Mouse (Mus musculus) forebrain, embryonic 16.5 days (tissue): ENCODE data around the gene Tyw5. TPM values are rescaled to one million over a fixed set of nuclear protein-coding genes. Genes with fewer than 3 reads are reported as not detected.
A peak's percentile ranks its signal among the peaks of the same experiment; 100 is the strongest.

Experiments used
- ATAC-seq: fragments of 200-750 bp; cut with Nextera tagmentation; 2 replicates; pipeline ENCODE4 v1.8.0; 2017; ENCODE audit warnings: mild to moderate bottlenecking, moderate library complexity
- H3K27ac ChIP-seq: fragments of 300-500 bp; sonication (generic); 2 replicates; pipeline ENCODE4 v1.5.1; 2014; ENCODE audit warnings: low read length, control low read depth
- H3K27me3 ChIP-seq: fragments of 300-500 bp; sonication (generic); replicated peaks from 2 replicates; pipeline ENCODE4 v1.6.1; 2014; ENCODE audit warnings: low read length; ENCODE audit not compliant: control insufficient read depth, insufficient read depth
- H3K36me3 ChIP-seq: fragments of 300-500 bp; sonication (generic); 2 replicates; pipeline ENCODE4 v1.6.1; 2014; ENCODE audit not compliant: control insufficient read depth, insufficient read depth
- H3K4me1 ChIP-seq: fragments of 300-500 bp; sonication (generic); replicated peaks from 2 replicates; pipeline ENCODE4 v1.6.1; 2014; ENCODE audit warnings: low read length; ENCODE audit not compliant: control insufficient read depth, insufficient read depth
- H3K4me2 ChIP-seq: fragments of 300-500 bp; sonication (generic); 2 replicates; pipeline ENCODE4 v1.6.1; 2014; ENCODE audit warnings: mild to moderate bottlenecking, low read length, control low read depth
- H3K4me3 ChIP-seq: fragments of 300-500 bp; sonication (generic); replicated peaks from 2 replicates; pipeline ENCODE4 v1.5.1; 2014; ENCODE audit warnings: mild to moderate bottlenecking, low read length, control low read depth
- H3K9ac ChIP-seq: fragments of 300-500 bp; sonication (generic); replicated peaks from 2 replicates; pipeline ENCODE4 v1.6.1; 2014; ENCODE audit warnings: low read depth, low read length, control low read depth
- H3K9me3 ChIP-seq: fragments of 300-500 bp; sonication (generic); 2 replicates; pipeline ENCODE4 v1.6.1; 2016; ENCODE audit warnings: low read length; ENCODE audit not compliant: control insufficient read depth
- WGBS: fragments of 180-500 bp; shearing (Covaris S2); extraction: QIAGEN DNeasy Blood & Tissue Kit; methylation state at CpG from one replicate; pipeline ENCODE4 v1.1.7; 2014; 5-methylcytosine and 5-hydroxymethylcytosine counted together
- polyA plus RNA-seq: library from polyadenylated mRNA; unstranded; fragments of >200 nt; fragmentation: Nextera tagmentation; extraction: Ambion mirVana; gene quantifications from 2 replicates; pipeline ENCODE4 v1.2.1, GENCODE M21; 2015

Tyw5 gene
- polyA plus RNA-seq, 1 experiment from 2014 or later, result 25.4 TPM

GRCm38 (mm10) chr1:57428368-57429308 is 21.7 kb upstream of the Tyw5 start:
- ATAC-seq, result peak; percentile 95
- no peaks in the 10 kb centered on the region for H3K36me3 ChIP-seq
- peak overlapping the region; percentile 37 for H3K4me3 ChIP-seq
- H3K9me3 ChIP-seq, result no peaks in the 10 kb centered on the region
- H3K27me3 ChIP-seq, result no peaks in the 10 kb centered on the region
- peak overlapping the region; percentile 61 for H3K4me2 ChIP-seq
- H3K9ac ChIP-seq, result peak overlapping the region; percentile 62
- H3K27ac ChIP-seq, result peak overlapping the region; percentile 39
- WGBS, result 27% methylated on average over 16 of the region's 16 CpGs
- peaks cover 18% of the 10 kb centered on the region for H3K4me1 ChIP-seq

DNA sequence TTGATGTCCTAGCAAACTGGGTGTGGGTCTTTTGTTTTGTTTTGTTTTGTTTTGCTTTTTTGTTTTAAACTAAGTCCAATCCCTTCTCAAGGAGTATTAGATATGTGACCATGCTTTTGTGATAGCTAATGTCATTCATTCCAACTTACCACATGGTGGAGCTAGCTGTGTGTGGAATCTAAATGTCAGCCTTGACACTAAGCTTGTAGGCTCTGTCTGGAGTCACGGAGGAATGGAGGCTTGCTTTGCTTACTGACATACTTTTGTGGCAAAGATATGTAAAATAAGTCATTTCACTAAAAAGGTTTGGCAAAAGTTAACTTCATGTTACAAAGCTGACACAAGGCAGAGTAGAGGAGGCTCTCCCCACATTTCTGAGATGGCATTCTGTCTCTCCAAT is 16.8 kb upstream of the Tyw5 start:
- peak; percentile 65; the same call in 1 of the 2 replicates for ATAC-seq

GRCm38 (mm10) chr1:57413397-57413796 is 6.5 kb upstream of the Tyw5 start:
- Histone ChIP-seq H3K4me1 (peaks cover 6% of the 10 kb centered on the region), H3K9me3 (peaks cover 2% of the 10 kb centered on the region; the same call in 1 of the 2 replicates), H3K4me2 (no peak overlapping the region), H3K36me3 (peaks cover 25% of the 10 kb centered on the region), H3K27me3 (no peaks in the 10 kb centered on the region), H3K4me3 (no peak overlapping the region), H3K9ac (no peak overlapping the region), H3K27ac (no peak overlapping the region)
- ATAC-seq, result no peak
- 82% methylated on average over 2 of the region's 2 CpGs for whole genome bisulfite sequencing

More for the DNA sequence above, 16.8 kb upstream of the Tyw5 start:
- Histone ChIP-seq H3K4me3 (no peak overlapping the region), H3K36me3 (no peaks in the 10 kb centered on the region), H3K27ac (no peak overlapping the region), H3K9me3 (no peaks in the 10 kb centered on the region), H3K4me2 (no peak overlapping the region), H3K4me1 (peaks cover 6% of the 10 kb centered on the region; the same call in 1 of the 2 replicates), H3K9ac (no peak overlapping the region), H3K27me3 (no peaks in the 10 kb centered on the region)
- 0% methylated on average over 1 of the region's 1 CpGs for WGBS

DNA sequence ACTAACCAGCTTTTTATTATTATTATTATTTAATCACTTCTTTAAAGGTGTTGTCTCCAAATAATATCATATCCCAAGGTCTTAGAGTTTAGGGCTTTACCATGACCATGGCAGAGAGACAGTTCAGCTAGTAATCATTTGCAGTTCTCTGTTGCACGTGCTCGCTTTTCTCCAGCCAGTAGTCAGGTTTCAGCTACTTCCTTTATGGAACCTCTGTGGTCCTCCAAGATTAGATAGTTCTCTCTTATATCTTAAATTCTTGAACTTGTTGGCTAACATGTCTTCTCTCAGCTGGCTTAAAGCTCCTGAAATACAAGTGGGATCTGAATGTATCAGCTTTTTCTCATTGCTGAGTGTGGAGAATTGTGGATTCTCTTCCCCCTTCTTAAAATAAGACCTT is 2.1 kb upstream of the Tyw5 start:
- WGBS, result 97% methylated on average over 2 of the region's 2 CpGs
- H3K4me2 ChIP-seq, result no peak overlapping the region
- no peak overlapping the region for H3K9ac ChIP-seq
- peaks cover 10% of the 10 kb centered on the region; the same call in 1 of the 2 replicates for H3K36me3 ChIP-seq
- ATAC-seq, result no peak
- H3K9me3 ChIP-seq, result no peaks in the 10 kb centered on the region
- no peak overlapping the region for H3K27ac ChIP-seq
- no peak overlapping the region for H3K4me3 ChIP-seq
- no peaks in the 10 kb centered on the region for H3K27me3 ChIP-seq
- peaks cover 22% of the 10 kb centered on the region for H3K4me1 ChIP-seq

GRCm38 (mm10) chr1:57402116-57402515 is 4.8 kb downstream of the Tyw5 start:
- WGBS, result 78% methylated on average over 5 of the region's 5 CpGs
- peaks cover 6% of the 10 kb centered on the region; the same call in 1 of the 2 replicates for H3K36me3 ChIP-seq
- ATAC-seq, result no peak
- no peak overlapping the region for H3K4me2 ChIP-seq
- no peak overlapping the region for H3K9ac ChIP-seq
- H3K4me3 ChIP-seq, result no peak overlapping the region
- H3K27ac ChIP-seq, result no peak overlapping the region
- no peaks in the 10 kb centered on the region for H3K27me3 ChIP-seq
- H3K9me3 ChIP-seq, result no peaks in the 10 kb centered on the region
- peaks cover 5% of the 10 kb centered on the region for H3K4me1 ChIP-seq

DNA sequence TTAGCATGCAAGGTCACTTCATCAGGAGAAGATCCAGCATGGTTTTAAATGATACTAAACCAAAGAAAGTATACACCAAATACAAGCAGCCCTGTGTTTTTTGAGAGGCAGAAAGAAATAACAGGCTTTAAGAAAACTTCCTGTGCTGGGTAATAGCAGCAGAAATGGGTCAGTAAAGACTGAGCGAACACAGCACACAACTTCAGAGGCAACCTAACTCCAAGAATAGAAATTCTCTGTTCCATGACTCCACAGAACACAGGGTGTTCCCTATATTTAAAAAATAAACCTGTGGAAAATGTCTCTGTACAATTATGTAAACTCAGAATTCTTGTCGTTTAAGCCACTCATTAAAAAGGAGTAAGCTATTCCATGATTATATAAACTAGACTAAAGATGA is 6.0 kb downstream of the Tyw5 start:
- H3K4me1 ChIP-seq, result peaks cover 5% of the 10 kb centered on the region
- H3K36me3 ChIP-seq, result peaks cover 6% of the 10 kb centered on the region; the same call in 1 of the 2 replicates
- 96% methylated on average over 2 of the region's 2 CpGs for WGBS
- no peak overlapping the region for H3K9ac ChIP-seq
- no peaks in the 10 kb centered on the region for H3K9me3 ChIP-seq
- H3K27ac ChIP-seq, result no peak overlapping the region
- H3K4me2 ChIP-seq, result no peak overlapping the region
- no peaks in the 10 kb centered on the region for H3K27me3 ChIP-seq
- no peak for ATAC-seq
- no peak overlapping the region for H3K4me3 ChIP-seq

GRCm38 (mm10) chr1:57400321-57400720 is 6.6 kb downstream of the Tyw5 start:
- 86% methylated on average over 2 of the region's 2 CpGs for WGBS
- Histone ChIP-seq H3K27me3 (no peaks in the 10 kb centered on the region), H3K36me3 (peaks cover 9% of the 10 kb centered on the region), H3K9ac (no peak overlapping the region), H3K4me1 (peaks cover under 1% of the 10 kb centered on the region), H3K9me3 (no peaks in the 10 kb centered on the region), H3K4me2 (no peak overlapping the region), H3K27ac (no peak overlapping the region), H3K4me3 (no peak overlapping the region)
- ATAC-seq, result no peak

DNA sequence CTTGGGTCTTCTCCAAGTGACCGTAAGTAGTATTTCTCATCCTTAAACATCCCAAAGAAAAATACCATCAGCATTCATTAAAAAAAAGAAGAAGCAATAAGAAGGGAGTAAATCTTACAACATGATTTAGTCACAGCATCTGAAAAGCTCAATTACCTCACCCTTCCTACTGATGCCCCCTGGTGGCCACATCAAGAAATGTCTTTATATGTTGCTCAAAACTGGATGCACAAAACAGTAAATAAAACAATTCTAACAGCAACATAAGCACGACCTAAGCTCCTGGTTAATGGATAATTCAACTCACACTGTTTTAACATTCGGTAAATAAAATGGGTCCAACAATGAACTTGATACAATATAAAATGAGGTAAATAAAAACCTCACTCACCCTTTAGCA is 12.8 kb downstream of the Tyw5 start:
- no peaks in the 10 kb centered on the region for H3K9me3 ChIP-seq
- peaks cover 12% of the 10 kb centered on the region; the same call in 1 of the 2 replicates for H3K36me3 ChIP-seq
- H3K4me1 ChIP-seq, result peaks cover under 1% of the 10 kb centered on the region; the same call in 1 of the 2 replicates
- no peak overlapping the region for H3K4me3 ChIP-seq
- H3K27ac ChIP-seq, result no peak overlapping the region
- H3K9ac ChIP-seq, result no peak overlapping the region
- H3K4me2 ChIP-seq, result no peak overlapping the region
- no peak for ATAC-seq
- WGBS, result 65% methylated on average over 3 of the region's 3 CpGs
- H3K27me3 ChIP-seq, result no peaks in the 10 kb centered on the region

DNA sequence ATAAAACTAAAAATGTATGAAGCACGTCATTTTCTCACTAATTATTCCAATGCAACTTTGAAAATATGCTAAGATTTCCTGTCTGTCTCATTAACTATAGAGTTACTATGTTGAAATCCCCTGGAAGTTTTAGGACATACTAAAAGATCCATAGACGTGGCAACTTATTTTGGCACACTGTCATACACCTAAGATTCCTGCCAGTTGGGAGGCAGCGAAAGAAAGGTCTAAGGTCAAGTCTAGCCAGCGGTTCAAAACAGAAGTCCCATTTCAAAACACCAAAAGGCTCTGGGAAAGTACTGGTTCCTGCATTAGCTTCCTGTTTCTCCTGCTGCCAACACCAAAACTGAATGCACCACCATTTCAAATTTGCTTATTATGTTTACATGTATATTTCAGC is 14.5 kb downstream of the Tyw5 start:
- ATAC-seq, result no peak
- Histone ChIP-seq H3K4me2 (no peak overlapping the region), H3K27me3 (no peaks in the 10 kb centered on the region), H3K4me1 (peaks cover 11% of the 10 kb centered on the region), H3K9ac (no peak overlapping the region), H3K27ac (no peak overlapping the region), H3K36me3 (peaks cover 10% of the 10 kb centered on the region; the same call in 1 of the 2 replicates), H3K4me3 (no peak overlapping the region), H3K9me3 (no peaks in the 10 kb centered on the region)
- WGBS, result 84% methylated on average over 4 of the region's 4 CpGs
